Mouse (Mus musculus) erythroblast, embryonic 14.5 days (primary cell): ENCODE data around the gene Kif16b.

Source experiments
- GATA1 ChIP-seq: IDR thresholded peaks from 2 replicates; pipeline ENCODE4 v1.6.1; 2012; ENCODE audit warnings: low read length, inconsistent platforms, mixed read lengths
- TAL1 ChIP-seq: IDR thresholded peaks from 3 replicates; pipeline ENCODE4 v1.6.1; 2012; ENCODE audit warnings: low read length, inconsistent platforms, mixed read lengths

GRCm38 (mm10) chr2:142775358-142775757 is 126.0 kb downstream of the Kif16b start:
- TF ChIP-seq GATA1 (no peak), TAL1 (no peak)
